Mouse (Mus musculus): Measurements from ENCODE around the gene Hcn2.
"Not testable (repeated sequence)": the region's sequence is repeated elsewhere in the genome, so short reads cannot be mapped to it uniquely, and the experiment has no call there.

Gene Hcn2

GRCm38 (mm10) chr10:79687513-79687912, 28.9 kb upstream of the Hcn2 start:
- DNase-seq (ENCODE audit: low spot score in 2 of 2), result no peak

GRCm38 (mm10) chr10:79688720-79689119, 27.7 kb upstream of the Hcn2 start, which contains the start of gene Gzmm:
Gzmm (plus strand) TSS chr10:79689020.
- no peak for DNase-seq (ENCODE audit: low spot score in 2 of 2)

DNA sequence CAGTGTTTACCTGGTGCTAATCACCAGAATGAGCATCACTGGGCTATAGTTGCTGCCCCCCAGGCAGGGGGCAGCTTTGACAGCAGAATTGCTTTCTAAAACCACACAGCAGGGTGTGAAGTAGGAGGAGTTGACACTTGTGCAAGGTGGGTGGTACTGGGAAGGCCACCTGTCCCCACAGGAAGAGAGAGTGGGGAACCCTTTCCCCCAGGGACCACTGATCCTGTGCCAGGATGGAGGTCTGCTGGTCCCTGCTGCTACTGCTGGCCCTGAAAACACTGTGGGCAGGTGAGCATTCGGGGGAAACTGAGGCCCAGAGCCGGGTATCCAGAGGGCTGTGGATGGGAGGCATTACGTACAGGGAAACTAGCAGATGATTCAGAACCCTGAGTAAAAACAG, 27.3 kb upstream of the Hcn2 start:
- DNase-seq (ENCODE audit: low spot score in 2 of 2), result no peak

- no peak for DNase-seq (ENCODE audit: low spot score in 2 of 2)
Measured at GRCm38 (mm10) chr10:79691986-79692548, 24.4 kb upstream of the Hcn2 start.

GRCm38 (mm10) chr10:79693580-79694378, 22.7 kb upstream of the Hcn2 start:
- no peak for DNase-seq (ENCODE audit: low spot score in 2 of 2)

- DNase-seq (ENCODE audit: low spot score in 2 of 2), result no peak
Measured at GRCm38 (mm10) chr10:79694379-79694655, 22.1 kb upstream of the Hcn2 start.

DNA sequence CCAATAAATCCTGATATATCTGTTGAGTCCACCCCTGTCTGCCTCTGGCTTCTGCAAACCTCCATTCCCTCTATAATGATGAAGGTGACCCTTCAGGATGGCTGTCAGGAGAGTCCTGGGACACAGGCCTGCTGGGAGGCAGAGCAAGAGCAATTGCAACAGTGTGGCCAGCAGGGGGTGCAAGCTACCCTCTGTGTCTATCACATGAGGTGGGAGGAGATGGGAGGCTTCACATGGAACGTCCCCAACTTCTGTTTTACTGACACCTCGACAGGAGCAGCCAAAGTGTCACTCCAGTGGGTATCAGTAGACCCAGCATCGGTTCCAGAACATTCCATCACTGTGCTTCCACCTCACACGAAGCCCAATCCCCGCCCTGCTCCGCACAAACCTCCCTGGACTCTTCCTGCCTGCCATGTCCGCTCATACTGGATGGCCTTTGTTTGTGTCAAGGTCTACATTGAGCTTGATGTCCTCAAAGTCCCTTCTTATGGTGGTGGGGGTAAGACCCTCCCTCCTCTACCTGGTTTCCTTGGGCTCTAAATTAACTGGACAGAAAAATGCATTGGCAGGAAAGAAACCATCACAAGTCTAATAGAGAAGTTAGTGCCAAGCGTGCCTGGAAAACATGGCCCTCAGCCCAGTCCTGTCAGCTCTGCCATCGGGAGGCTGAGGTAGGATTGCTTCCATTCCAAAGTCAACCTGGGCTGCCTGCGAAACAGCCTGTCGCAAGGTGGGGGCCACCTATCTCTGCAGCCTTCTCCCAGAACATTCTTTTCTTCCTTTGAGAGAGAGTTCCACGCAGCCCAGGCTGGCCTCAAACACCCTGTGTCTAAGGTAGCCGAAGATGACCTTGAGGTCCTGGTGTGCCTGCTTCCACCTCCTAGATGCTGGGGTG, 21.0 kb upstream of the Hcn2 start:
- peak in 1 of 2 experiments; percentile 62 for DNase-seq (ENCODE audit: low spot score in 2 of 2)

GRCm38 (mm10) chr10:79696129-79696651, 20.2 kb upstream of the Hcn2 start:
- DNase-seq (ENCODE audit: low spot score in 2 of 2), result no peak

DNA sequence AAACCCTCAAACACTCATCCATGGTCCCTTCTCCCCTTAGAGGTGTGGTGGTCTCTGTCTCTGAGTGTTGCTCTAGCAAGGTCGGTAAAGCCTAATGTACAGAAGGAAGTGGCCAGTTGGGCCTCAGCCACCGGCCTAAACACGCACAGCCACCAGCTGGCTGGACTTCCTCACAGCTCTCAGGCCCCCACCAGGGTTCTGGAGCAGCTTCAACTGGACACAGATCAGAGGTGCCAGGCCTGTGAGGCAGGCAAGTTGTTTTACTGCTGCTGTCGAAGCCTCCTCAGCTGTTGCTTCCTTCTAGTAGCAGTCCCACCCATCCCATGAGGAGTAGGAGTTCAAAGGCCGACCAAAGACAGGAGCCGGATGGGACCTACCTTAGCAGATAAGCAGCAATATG, 18.5 kb upstream of the Hcn2 start:
- no peak for DNase-seq (ENCODE audit: low spot score in 2 of 2)

DNA sequence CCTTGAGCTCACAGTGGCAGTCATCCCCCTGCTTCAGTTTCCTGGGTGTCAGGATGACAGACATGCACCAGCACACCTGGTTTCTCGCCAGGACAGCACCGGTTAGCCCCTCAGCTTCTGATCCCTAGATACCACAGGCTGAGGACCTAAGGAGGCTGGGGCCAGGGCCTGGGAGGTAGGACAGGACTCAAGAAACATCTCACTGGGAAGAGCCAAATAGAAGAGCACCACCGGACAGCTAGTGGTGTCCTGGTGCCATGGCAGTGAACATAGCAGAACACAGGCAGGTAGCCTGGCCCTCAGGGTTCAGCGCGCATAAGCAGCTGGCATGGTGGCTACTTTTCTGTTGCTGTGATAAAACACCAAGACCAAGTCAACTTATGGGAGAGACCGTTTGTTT, 18.0 kb upstream of the Hcn2 start:
- no peak for DNase-seq (ENCODE audit: low spot score in 2 of 2)

- no peak for DNase-seq (ENCODE audit: low spot score in 2 of 2)
Measured at GRCm38 (mm10) chr10:79700676-79701075, 15.8 kb upstream of the Hcn2 start.

- DNase-seq (ENCODE audit: low spot score in 2 of 2), result no peak
Measured at GRCm38 (mm10) chr10:79701443-79702129, 14.8 kb upstream of the Hcn2 start.

GRCm38 (mm10) chr10:79702970-79703369, 13.5 kb upstream of the Hcn2 start:
- DNase-seq (ENCODE audit: low spot score in 2 of 2), result not testable (repeated sequence)

GRCm38 (mm10) chr10:79703541-79703940, 12.9 kb upstream of the Hcn2 start:
- no peak for DNase-seq (ENCODE audit: low spot score in 2 of 2)

DNA sequence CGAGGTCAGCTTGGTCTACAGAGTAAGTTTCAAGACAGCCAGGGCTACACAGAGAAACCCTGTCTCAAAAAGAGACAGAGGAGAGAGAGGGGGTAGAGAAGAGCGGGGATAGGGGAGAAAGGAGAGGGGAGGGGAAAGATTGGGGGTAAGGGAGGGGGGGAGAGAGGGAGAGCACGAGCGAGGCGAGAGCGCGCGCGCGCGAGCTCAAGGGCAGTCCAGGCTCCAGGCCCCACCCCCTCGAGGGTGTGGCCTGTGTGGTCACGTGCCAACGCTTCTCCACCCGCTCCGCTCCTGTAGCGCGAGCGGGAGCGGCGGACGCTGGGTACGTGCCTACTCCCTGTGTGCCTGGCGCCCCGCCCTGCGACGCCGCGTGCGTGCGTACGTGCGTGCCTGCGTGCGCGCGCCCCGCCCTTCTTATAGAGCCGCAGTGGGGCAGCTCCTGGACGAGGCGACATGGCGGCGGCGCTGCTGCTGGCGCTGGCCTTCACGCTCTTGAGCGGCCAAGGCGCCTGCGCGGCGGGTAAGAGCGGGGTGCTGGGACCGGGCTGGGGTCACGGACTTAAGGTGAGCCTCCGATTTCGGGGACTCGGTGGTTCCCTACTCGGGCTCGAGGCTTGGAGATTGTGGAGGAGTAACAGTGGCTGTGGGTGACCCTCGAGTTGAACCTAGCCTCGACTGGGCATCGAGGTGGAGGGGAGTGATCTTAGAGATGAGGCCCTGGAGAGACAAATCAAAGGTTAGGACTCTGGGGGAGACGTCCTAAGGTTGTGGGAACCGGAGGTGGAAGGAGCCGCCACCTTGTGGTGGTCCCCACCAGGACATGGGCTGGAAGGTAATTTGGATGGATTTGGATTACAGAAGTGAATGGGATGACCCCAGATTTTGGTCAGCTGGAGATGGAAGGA, 12.1 kb upstream of the Hcn2 start, which contains the start of gene Bsg:
TSS of gene Bsg (plus strand) at position 427 of the 905 bp plus-strand sequence.
- DNase-seq (ENCODE audit: low spot score in 2 of 2), result peak; percentile 95 to 98

GRCm38 (mm10) chr10:79704970-79705360, 11.5 kb upstream of the Hcn2 start:
- no peak for DNase-seq (ENCODE audit: low spot score in 2 of 2)

DNA sequence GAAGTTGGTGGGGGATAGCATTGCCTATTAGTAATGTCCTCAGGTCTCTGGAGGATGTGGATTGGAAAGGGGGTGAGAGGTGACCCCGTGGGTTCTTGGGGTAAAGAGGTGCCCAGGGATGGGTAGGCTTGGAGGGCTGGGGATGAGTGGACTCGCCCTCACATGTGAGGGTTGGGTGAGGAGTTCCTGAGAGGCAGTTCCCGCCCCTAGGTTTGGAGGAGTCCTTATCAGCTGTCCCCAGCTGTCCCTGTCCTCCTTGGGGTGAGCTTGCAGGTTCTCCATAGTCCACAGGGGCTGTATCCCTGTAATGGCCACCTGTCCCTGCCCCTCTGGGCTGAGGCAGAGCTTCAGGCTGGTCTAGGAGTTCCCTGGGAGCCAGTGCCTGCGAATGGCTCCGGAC, 10.5 kb upstream of the Hcn2 start:
- DNase-seq (ENCODE audit: low spot score in 2 of 2), result no peak

- no peak for DNase-seq (ENCODE audit: low spot score in 2 of 2)
Measured at GRCm38 (mm10) chr10:79706406-79707094, 9.9 kb upstream of the Hcn2 start.

- DNase-seq (ENCODE audit: low spot score in 2 of 2), result no peak
Measured at GRCm38 (mm10) chr10:79707162-79707561, 9.3 kb upstream of the Hcn2 start.

DNA sequence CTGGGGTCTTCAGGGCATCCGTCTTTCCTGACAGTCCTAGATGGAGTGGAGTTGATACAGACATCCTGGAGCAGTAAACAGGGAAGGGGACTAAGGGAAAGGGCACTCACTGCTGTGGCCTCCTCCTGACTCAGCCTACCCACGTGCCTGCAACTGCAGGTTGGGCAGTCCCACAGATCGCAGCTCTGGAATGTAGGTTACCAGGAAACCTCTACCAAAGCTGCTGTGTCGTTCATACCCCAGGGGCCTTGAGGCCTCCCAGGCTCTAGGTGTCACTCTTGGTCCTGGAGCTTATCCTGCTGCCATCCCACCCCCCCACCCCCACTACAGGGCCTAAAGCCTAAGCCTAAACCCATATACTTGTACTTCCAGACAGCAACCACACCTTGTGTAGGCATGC, 8.7 kb upstream of the Hcn2 start:
- DNase-seq (ENCODE audit: low spot score in 2 of 2), result no peak

Measured in urinary bladder, adult 18-20 months (tissue).